Mouse (Mus musculus) myocyte (in vitro differentiated cells): ENCODE measurements around the gene Ugt1a6a.

Source experiments
- E2F4 ChIP-seq: IDR thresholded peaks from one replicate; pipeline ENCODE4 v1.6.1; 2011; ENCODE audit warnings: mild to moderate bottlenecking, control low read depth, moderate library complexity; ENCODE audit not compliant: insufficient read depth
- MAX ChIP-seq: IDR thresholded peaks from one replicate; pipeline ENCODE4 v1.6.1; 2011; ENCODE audit warnings: low read depth, mild to moderate bottlenecking, control low read depth
- MYOD1 ChIP-seq, 3 experiments: IDR thresholded peaks; one replicate each; pipeline ENCODE4 v1.6.1; 2011; ENCODE audit warnings: control low read depth in 2 of 3, low read depth in 2 of 3, mild to moderate bottlenecking in 2 of 3, moderate library complexity in 1 of 3; ENCODE audit not compliant: insufficient read length in 2 of 3, control insufficient read depth in 1 of 3
- POLR2A ChIP-seq: IDR thresholded peaks from one replicate; pipeline ENCODE4 v1.6.1; 2011; ENCODE audit warnings: low read depth, mild to moderate bottlenecking, control low read depth, moderate library complexity; ENCODE audit not compliant: insufficient read length
- REST ChIP-seq: IDR thresholded peaks from one replicate; pipeline ENCODE4 v1.6.1; 2011; ENCODE audit warnings: mild to moderate bottlenecking, control low read depth, moderate library complexity; ENCODE audit not compliant: insufficient read depth, insufficient read length
- SRF ChIP-seq: IDR thresholded peaks from one replicate; pipeline ENCODE4 v1.6.1; 2011; ENCODE audit warnings: low read depth; ENCODE audit not compliant: control insufficient read depth, insufficient read length
- TCF12 ChIP-seq: IDR thresholded peaks from one replicate; pipeline ENCODE4 v1.6.1; 2011; ENCODE audit warnings: mild to moderate bottlenecking, control low read depth; ENCODE audit not compliant: poor library complexity, insufficient read depth, severe bottlenecking
- USF1 ChIP-seq: IDR thresholded peaks from one replicate; pipeline ENCODE4 v1.6.1; 2011; ENCODE audit warnings: low read depth, mild to moderate bottlenecking, control low read depth, moderate library complexity

GRCm38 (mm10) chr1:88218591-88218990 lies 84.0 kb downstream of the Ugt1a6a start:
- TF ChIP-seq USF1 (no peak), MAX (no peak), POLR2A (no peak), E2F4 (no peak), MYOD1 (IDR thresholded peaks at IDR 0.05; ENCODE audit: control insufficient read depth in 1 of 3, insufficient read length in 2 of 3, low read depth in 2 of 3) (no peak), TCF12 (no peak), SRF (no peak), REST (no peak)
